Mouse (Mus musculus) heart, embryonic 11.5 days (tissue): Measurements from ENCODE around the gene Tspo. TPM values are rescaled to one million over a fixed set of nuclear protein-coding genes. Genes with fewer than 3 reads are reported as not detected.

ENCODE experiments used
- ATAC-seq: fragments of 200-750 bp; cut with Nextera tagmentation; replicated peaks from 2 replicates; pipeline ENCODE4 v1.8.0; 2017; ENCODE audit warnings: moderate library complexity; ENCODE audit not compliant: insufficient number of reproducible peaks, low FRiP score, low TSS enrichment
- H3K27ac ChIP-seq: fragments of 300-500 bp; sonication (generic); 2 replicates; pipeline ENCODE4 v1.5.1; 2014; ENCODE audit warnings: mild to moderate bottlenecking, low read depth, low read length
- H3K27me3 ChIP-seq: fragments of 300-500 bp; sonication (generic); 2 replicates; pipeline ENCODE4 v1.6.1; 2014; ENCODE audit warnings: mild to moderate bottlenecking, low read length, mixed read lengths; ENCODE audit not compliant: control insufficient read depth, insufficient read depth
- H3K36me3 ChIP-seq: fragments of 300-500 bp; sonication (generic); 2 replicates; pipeline ENCODE4 v1.6.1; 2014; ENCODE audit warnings: mild to moderate bottlenecking, low read length, moderate library complexity, mixed read lengths; ENCODE audit not compliant: control insufficient read depth, insufficient read depth
- H3K4me1 ChIP-seq: fragments of 300-500 bp; sonication (generic); 2 replicates; pipeline ENCODE4 v1.6.1; 2014; ENCODE audit warnings: low read length; ENCODE audit not compliant: control insufficient read depth, insufficient read depth
- H3K4me2 ChIP-seq: fragments of 300-500 bp; sonication (generic); 2 replicates; pipeline ENCODE4 v1.6.1; 2014; ENCODE audit warnings: mild to moderate bottlenecking, moderate library complexity
- H3K4me3 ChIP-seq: fragments of 300-500 bp; sonication (generic); 2 replicates; pipeline ENCODE4 v1.5.1; 2014; ENCODE audit warnings: low read depth, low read length
- H3K9ac ChIP-seq: fragments of 300-500 bp; sonication (generic); 2 replicates; pipeline ENCODE4 v1.6.1; 2014; ENCODE audit warnings: mild to moderate bottlenecking, low read depth, low read length, moderate library complexity
- H3K9me3 ChIP-seq: fragments of 300-500 bp; sonication (generic); replicated peaks from 2 replicates; pipeline ENCODE4 v1.6.1; 2016; ENCODE audit warnings: low read length; ENCODE audit not compliant: control insufficient read depth
- WGBS: fragments of 180-500 bp; shearing (Covaris S2); extraction: QIAGEN DNeasy Blood & Tissue Kit; methylation state at CpG from one replicate; pipeline ENCODE4 v1.1.7; 2014; ENCODE audit not compliant: insufficient replicate concordance; 5-methylcytosine and 5-hydroxymethylcytosine counted together
- polyA plus RNA-seq: library from polyadenylated mRNA; unstranded; fragments of >200 nt; fragmentation: Nextera tagmentation; extraction: Ambion mirVana; gene quantifications from 2 replicates; pipeline ENCODE4 v1.2.1, GENCODE M21; 2014

Tspo gene
- polyA plus RNA-seq, 1 experiment from 2014 or later: 136 TPM

GRCm38 (mm10) chr15:83550137-83550536 is 13.3 kb upstream of the Tspo start:
- H3K27me3 ChIP-seq: no peaks in the 10 kb centered on the region
- peaks cover 33% of the 10 kb centered on the region for H3K36me3 ChIP-seq

GRCm38 (mm10) chr15:83553831-83554230 is 9.6 kb upstream of the Tspo start:
- H3K9me3 ChIP-seq: no peaks in the 10 kb centered on the region
- ATAC-seq: no peak

More at GRCm38 (mm10) chr15:83550137-83550536, 13.3 kb upstream of the Tspo start:
- Histone ChIP-seq H3K9me3 (no peaks in the 10 kb centered on the region), H3K27ac (no peak overlapping the region), H3K4me3 (no peak overlapping the region), H3K9ac (no peak overlapping the region), H3K4me1 (peaks cover 5% of the 10 kb centered on the region; the same call in 1 of the 2 replicates), H3K4me2 (no peak overlapping the region)
- no peak for ATAC-seq
- 79% methylated on average over 2 of the region's 2 CpGs for WGBS

GRCm38 (mm10) chr15:83555161-83555974 is 8.0 kb upstream of the Tspo start:
- peak overlapping the region; percentile 91 for H3K27ac ChIP-seq
- H3K36me3 ChIP-seq: peaks cover 5% of the 10 kb centered on the region; the same call in 1 of the 2 replicates
- H3K4me3 ChIP-seq: peak overlapping the region; percentile 95
- under 1% methylated on average over 64 of the region's 74 CpGs for WGBS
- peak overlapping the region; percentile 93 for H3K4me2 ChIP-seq
- H3K9me3 ChIP-seq: no peaks in the 10 kb centered on the region
- peak overlapping the region; percentile 98 for H3K9ac ChIP-seq
- H3K27me3 ChIP-seq: no peaks in the 10 kb centered on the region
- H3K4me1 ChIP-seq: peaks cover 5% of the 10 kb centered on the region; the same call in 1 of the 2 replicates
- ATAC-seq: peak; percentile 76

More at GRCm38 (mm10) chr15:83553831-83554230, 9.6 kb upstream of the Tspo start:
- peaks cover 10% of the 10 kb centered on the region; the same call in 1 of the 2 replicates for H3K36me3 ChIP-seq
- no peaks in the 10 kb centered on the region for H3K27me3 ChIP-seq
- H3K4me2 ChIP-seq: no peak overlapping the region
- no peak overlapping the region for H3K4me3 ChIP-seq
- no peak overlapping the region for H3K9ac ChIP-seq
- no peak overlapping the region for H3K27ac ChIP-seq
- peaks cover 5% of the 10 kb centered on the region; the same call in 1 of the 2 replicates for H3K4me1 ChIP-seq

GRCm38 (mm10) chr15:83560941-83561477 is 2.4 kb upstream of the Tspo start:
- Histone ChIP-seq H3K4me1 (peaks cover 8% of the 10 kb centered on the region; the same call in 1 of the 2 replicates), H3K4me3 (no peak overlapping the region), H3K27me3 (no peaks in the 10 kb centered on the region), H3K27ac (no peak overlapping the region), H3K4me2 (no peak overlapping the region), H3K9ac (no peak overlapping the region), H3K36me3 (no peaks in the 10 kb centered on the region), H3K9me3 (no peaks in the 10 kb centered on the region)
- ATAC-seq: no peak
- WGBS: 50% methylated on average over 5 of the region's 5 CpGs

DNA sequence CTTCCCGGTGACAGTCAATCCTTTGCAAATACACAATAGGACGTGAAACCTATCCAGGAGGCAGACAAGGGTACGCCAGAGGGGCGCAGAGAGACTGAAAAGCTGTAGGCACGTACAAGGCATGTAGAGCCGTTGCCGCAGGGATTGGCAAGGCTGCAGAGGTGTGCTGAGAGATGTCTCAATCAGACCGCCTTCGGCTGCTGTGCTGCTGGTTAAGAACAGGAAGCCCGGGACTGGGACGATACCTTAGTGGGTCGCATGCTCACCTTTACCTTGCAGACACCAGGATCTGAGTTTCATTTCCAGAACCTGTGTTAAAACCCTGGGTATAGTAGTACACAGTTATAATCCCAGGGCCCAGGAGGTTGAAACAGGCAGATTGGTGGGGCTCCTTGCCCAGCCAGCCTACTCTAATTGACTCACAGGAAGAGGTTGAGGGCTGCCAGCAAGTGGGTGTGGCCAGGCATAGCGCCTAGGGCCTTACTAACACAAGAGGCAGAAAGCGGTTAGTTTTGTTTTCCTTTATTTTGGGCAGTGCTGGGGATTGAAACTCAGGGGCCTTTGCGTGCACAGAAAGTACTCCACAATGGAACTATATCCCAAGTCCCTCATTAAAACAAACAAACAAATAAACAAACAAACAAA is 644 bp upstream of the Tspo start:
- Histone ChIP-seq H3K27ac (no peak overlapping the region), H3K9ac (no peak overlapping the region)

GRCm38 (mm10) chr15:83563857-83564651 is 662 bp downstream of the Tspo start:
- ATAC-seq: peak; percentile 16; the same call in 1 of the 2 replicates
- Histone ChIP-seq H3K9me3 (no peaks in the 10 kb centered on the region), H3K4me2 (peak overlapping the region; percentile 83), H3K9ac (peak overlapping the region; percentile 77), H3K27me3 (no peaks in the 10 kb centered on the region), H3K4me1 (peaks cover 8% of the 10 kb centered on the region; the same call in 1 of the 2 replicates), H3K36me3 (no peaks in the 10 kb centered on the region), H3K27ac (peak overlapping the region; percentile 78), H3K4me3 (peak overlapping the region; percentile 58)
- WGBS: 2% methylated on average over 27 of the region's 27 CpGs

More for the DNA sequence above, 644 bp upstream of the Tspo start:
- H3K4me1 ChIP-seq: peaks cover 8% of the 10 kb centered on the region; the same call in 1 of the 2 replicates
- peak; percentile 58; the same call in 1 of the 2 replicates for ATAC-seq
- no peaks in the 10 kb centered on the region for H3K27me3 ChIP-seq
- H3K4me2 ChIP-seq: peak overlapping the region; percentile 83
- H3K9me3 ChIP-seq: no peaks in the 10 kb centered on the region
- peak overlapping the region; percentile 58; the same call in 1 of the 2 replicates for H3K4me3 ChIP-seq
- WGBS: 28% methylated on average over 15 of the region's 15 CpGs
- no peaks in the 10 kb centered on the region for H3K36me3 ChIP-seq

GRCm38 (mm10) chr15:83565434-83565833 is 2.0 kb downstream of the Tspo start:
- peak overlapping the region; percentile 24 for H3K4me2 ChIP-seq
- WGBS: 71% methylated on average over 3 of the region's 3 CpGs
- peaks cover 8% of the 10 kb centered on the region; the same call in 1 of the 2 replicates for H3K4me1 ChIP-seq
- no peak overlapping the region for H3K9ac ChIP-seq
- no peak overlapping the region for H3K4me3 ChIP-seq
- H3K36me3 ChIP-seq: no peaks in the 10 kb centered on the region
- H3K27ac ChIP-seq: no peak overlapping the region
- peak; percentile 79 for ATAC-seq
- H3K9me3 ChIP-seq: no peaks in the 10 kb centered on the region
- H3K27me3 ChIP-seq: no peaks in the 10 kb centered on the region

DNA sequence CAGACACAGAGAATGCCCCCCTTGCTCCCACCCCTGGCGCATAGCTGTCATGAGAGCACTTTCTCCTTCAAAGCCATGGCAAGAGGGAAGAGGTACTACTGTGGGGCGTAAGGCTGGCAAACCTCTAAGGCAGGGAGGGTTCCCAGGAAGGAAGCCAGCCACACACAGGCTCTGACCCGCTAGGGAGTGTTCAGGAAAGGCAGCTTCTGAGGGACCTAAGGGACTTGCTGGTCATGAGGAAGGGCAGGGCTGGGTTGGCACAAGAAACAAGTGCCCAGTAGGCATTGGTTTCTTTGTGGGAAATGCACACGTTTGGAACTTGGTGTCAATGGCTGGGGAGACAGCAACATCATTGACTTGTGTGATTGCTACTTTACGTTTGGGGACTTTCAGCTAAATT is 2.6 kb downstream of the Tspo start:
- H3K36me3 ChIP-seq: no peaks in the 10 kb centered on the region
- peaks cover 8% of the 10 kb centered on the region; the same call in 1 of the 2 replicates for H3K4me1 ChIP-seq
- whole genome bisulfite sequencing: 75% methylated on average over 5 of the region's 5 CpGs
- no peaks in the 10 kb centered on the region for H3K9me3 ChIP-seq
- ATAC-seq: no peak
- H3K27ac ChIP-seq: no peak overlapping the region
- H3K9ac ChIP-seq: no peak overlapping the region
- no peaks in the 10 kb centered on the region for H3K27me3 ChIP-seq
- peak overlapping the region; percentile 24 for H3K4me2 ChIP-seq
- H3K4me3 ChIP-seq: no peak overlapping the region
